Mouse (Mus musculus): ENCODE results near the gene Myo1h. TPM values are rescaled to one million over a fixed set of nuclear protein-coding genes. Genes with fewer than 3 reads are reported as not detected.
A peak's percentile ranks its signal among the peaks of the same experiment; 100 is the strongest.

The Myo1h gene
- polyA plus RNA-seq, 1 experiment from 2014 or later = 3.8 TPM

DNA sequence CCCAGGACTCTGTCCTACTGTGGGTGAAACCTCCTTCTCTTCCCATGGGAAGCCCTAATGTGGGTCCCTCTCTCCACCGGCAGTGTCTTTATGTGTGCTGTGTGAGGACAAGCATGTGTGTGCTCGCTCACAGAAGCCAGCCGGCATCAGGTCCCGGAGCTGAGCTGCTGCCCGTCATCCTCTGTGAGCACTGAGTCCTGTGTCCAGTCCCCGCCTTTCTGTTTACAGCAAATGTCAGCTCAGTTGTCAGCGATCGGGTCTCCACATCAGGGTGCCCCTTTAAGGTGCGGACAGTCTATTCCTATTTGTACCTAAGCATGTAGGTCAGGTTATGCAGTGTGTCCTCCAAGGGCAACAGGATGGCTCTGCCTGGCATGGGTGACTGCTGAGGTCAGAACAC lies 84.6 kb downstream of the Myo1h start:
- TF ChIP-seq EP300 (optimal IDR thresholded peaks at IDR 0.05) = no peak
- TF ChIP-seq CTCF (IDR thresholded peaks at IDR 0.05; ENCODE audit: low read depth) = no peak
- no peak overlapping the region for H3K4me3 ChIP-seq (ENCODE audit: low read depth, low read length)
- 60% methylated on average over 9 of the region's 9 CpGs for WGBS
- peak overlapping the region; percentile 95 for H3K27ac ChIP-seq (replicated peaks)
- no peaks in the 10 kb centered on the region for H3K9me3 ChIP-seq (ENCODE audit: control insufficient read depth, low read length)
- peak overlapping the region; percentile 35; the same call in 1 of the 2 replicates for H3K9ac ChIP-seq (ENCODE audit: low read length)
- H3K36me3 ChIP-seq (ENCODE audit: control insufficient read depth, insufficient read depth, low read length) = peaks cover 16% of the 10 kb centered on the region
- no peak for ATAC-seq (ENCODE audit: low FRiP score, low TSS enrichment)
- peaks cover 40% of the 10 kb centered on the region for H3K4me1 ChIP-seq (replicated peaks; ENCODE audit: control insufficient read depth, insufficient read depth)
- no peak for DNase-seq (ENCODE audit: low spot score)
- H3K27me3 ChIP-seq (ENCODE audit: control insufficient read depth, insufficient read depth, low read length) = no peaks in the 10 kb centered on the region
- H3K4me2 ChIP-seq (replicated peaks; ENCODE audit: low read depth) = no peak overlapping the region

DNA sequence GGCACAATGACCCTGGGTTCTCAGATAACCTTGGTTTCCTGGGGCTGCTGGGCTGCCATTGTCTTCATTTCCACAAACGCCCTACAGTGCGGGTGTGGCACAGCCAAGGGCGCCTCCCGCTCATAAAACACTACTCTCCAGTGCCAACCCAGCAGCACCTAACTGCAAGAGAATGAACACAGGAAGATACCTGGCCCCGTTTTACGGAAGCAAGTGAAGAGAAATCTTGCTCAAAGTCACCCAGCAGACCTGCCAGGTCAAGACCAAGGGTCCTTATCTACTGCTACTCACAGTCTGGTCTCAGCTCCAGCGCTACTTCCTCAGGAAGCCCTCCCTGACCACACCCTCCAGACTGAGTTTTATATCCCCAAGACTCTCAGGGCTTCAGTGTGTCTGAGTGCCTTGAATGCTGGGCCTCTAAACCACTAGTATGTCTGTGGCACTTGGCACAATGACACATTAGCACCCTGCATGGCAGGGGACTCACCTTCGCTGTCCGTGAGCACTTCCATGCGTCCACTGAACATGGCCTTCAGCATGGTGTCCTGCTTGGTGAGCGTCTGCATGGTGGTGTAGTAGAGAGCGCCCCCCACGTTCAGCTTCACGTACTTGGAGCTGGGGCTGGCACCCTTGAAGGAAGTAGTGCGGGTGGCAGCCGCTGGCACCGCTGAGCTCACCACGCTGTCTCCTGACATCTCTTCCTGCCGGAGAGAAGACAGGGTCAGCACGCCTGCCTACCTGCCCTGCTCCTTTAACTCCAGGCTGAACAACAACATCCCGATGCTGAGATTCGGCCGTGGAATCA lies 85.6 kb downstream of the Myo1h start:
- Histone ChIP-seq H3K27ac (replicated peaks) (peak overlapping the region; percentile 95), H3K4me1 (replicated peaks; ENCODE audit: control insufficient read depth, insufficient read depth) (peaks cover 39% of the 10 kb centered on the region), H3K4me3 (ENCODE audit: low read depth, low read length) (no peak overlapping the region), H3K9ac (ENCODE audit: low read length) (0 out of 2 replicates have a peak overlapping the region, but pooled peaks have one; percentile 23), H3K9me3 (ENCODE audit: control insufficient read depth, low read length) (no peaks in the 10 kb centered on the region), H3K36me3 (ENCODE audit: control insufficient read depth, insufficient read depth, low read length) (peaks cover 13% of the 10 kb centered on the region), H3K27me3 (ENCODE audit: control insufficient read depth, insufficient read depth, low read length) (no peaks in the 10 kb centered on the region), H3K4me2 (replicated peaks; ENCODE audit: low read depth) (no peak overlapping the region; the same call in 1 of the 2 replicates)
- WGBS = 70% methylated on average over 23 of the region's 23 CpGs
- ATAC-seq (ENCODE audit: low FRiP score, low TSS enrichment) (no peak), DNase-seq (ENCODE audit: low spot score) (peak; percentile 46)
- TF ChIP-seq CTCF (IDR thresholded peaks at IDR 0.05; ENCODE audit: low read depth) (no peak), EP300 (optimal IDR thresholded peaks at IDR 0.05) (no peak)

- H3K27me3 ChIP-seq (ENCODE audit: control insufficient read depth, insufficient read depth, low read length) = no peaks in the 10 kb centered on the region
- H3K9me3 ChIP-seq (ENCODE audit: control insufficient read depth, low read length) = no peaks in the 10 kb centered on the region
- H3K9ac ChIP-seq (ENCODE audit: low read length) = peak overlapping the region; percentile 97
- peaks cover 13% of the 10 kb centered on the region for H3K36me3 ChIP-seq (ENCODE audit: control insufficient read depth, insufficient read depth, low read length)
- 32% methylated on average over 10 of the region's 10 CpGs for WGBS
- H3K4me3 ChIP-seq (ENCODE audit: low read depth, low read length) = peak overlapping the region; percentile 84
- ATAC-seq (ENCODE audit: low FRiP score, low TSS enrichment) (no peak), DNase-seq (ENCODE audit: low spot score) (peak; percentile 35)
- TF ChIP-seq CTCF (IDR thresholded peaks at IDR 0.05; ENCODE audit: low read depth) = no peak
- TF ChIP-seq EP300 (optimal IDR thresholded peaks at IDR 0.05) = no peak
- H3K4me2 ChIP-seq (replicated peaks; ENCODE audit: low read depth) = peak overlapping the region; percentile 83
- peaks cover 15% of the 10 kb centered on the region for H3K4me1 ChIP-seq (replicated peaks; ENCODE audit: control insufficient read depth, insufficient read depth)
- H3K27ac ChIP-seq (replicated peaks) = peak overlapping the region; percentile 94
These were observed 89.4 kb downstream of the Myo1h start for GRCm38 (mm10) chr5:114378177-114378920.

- no peaks in the 10 kb centered on the region for H3K9me3 ChIP-seq (ENCODE audit: control insufficient read depth, low read length)
- H3K36me3 ChIP-seq (ENCODE audit: control insufficient read depth, insufficient read depth, low read length) = peaks cover 11% of the 10 kb centered on the region
- peak overlapping the region; percentile 83 for H3K4me2 ChIP-seq (replicated peaks; ENCODE audit: low read depth)
- TF ChIP-seq EP300 (optimal IDR thresholded peaks at IDR 0.05) = no peak
- TF ChIP-seq CTCF (IDR thresholded peaks at IDR 0.05; ENCODE audit: low read depth) = no peak
- ATAC-seq (ENCODE audit: low FRiP score, low TSS enrichment) (no peak), DNase-seq (ENCODE audit: low spot score) (no peak)
- H3K4me3 ChIP-seq (ENCODE audit: low read depth, low read length) = peak overlapping the region; percentile 84
- peak overlapping the region; percentile 97 for H3K9ac ChIP-seq (ENCODE audit: low read length)
- peaks cover 14% of the 10 kb centered on the region for H3K4me1 ChIP-seq (replicated peaks; ENCODE audit: control insufficient read depth, insufficient read depth)
- H3K27ac ChIP-seq (replicated peaks) = peak overlapping the region; percentile 94
- H3K27me3 ChIP-seq (ENCODE audit: control insufficient read depth, insufficient read depth, low read length) = no peaks in the 10 kb centered on the region
- 23% methylated on average over 6 of the region's 6 CpGs for WGBS
These were observed 90.0 kb downstream of the Myo1h start for GRCm38 (mm10) chr5:114378936-114379335.

DNA sequence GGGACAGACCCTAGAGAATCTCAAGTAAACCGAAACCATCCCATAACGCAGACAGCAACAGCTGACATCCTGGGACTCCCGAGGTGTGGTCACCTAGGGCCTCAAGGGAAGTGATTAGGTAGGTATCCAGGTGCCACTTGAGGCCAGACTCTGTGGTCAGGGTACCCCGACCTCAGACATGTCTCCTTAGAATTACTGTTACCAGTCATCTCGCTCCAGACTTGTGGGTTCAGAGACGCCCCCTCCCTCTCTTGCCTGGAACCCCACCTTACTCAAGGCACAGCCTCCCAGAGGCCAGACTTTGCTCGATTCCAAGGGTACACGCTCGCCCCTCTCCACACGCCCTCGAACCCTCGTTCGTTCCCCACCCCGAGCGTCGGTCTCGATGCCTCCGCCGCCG lies 90.8 kb downstream of the Myo1h start:
- Histone ChIP-seq H3K36me3 (ENCODE audit: control insufficient read depth, insufficient read depth, low read length) (peaks cover 8% of the 10 kb centered on the region), H3K4me1 (replicated peaks; ENCODE audit: control insufficient read depth, insufficient read depth) (peaks cover 10% of the 10 kb centered on the region), H3K27ac (replicated peaks) (peak overlapping the region; percentile 94), H3K4me2 (replicated peaks; ENCODE audit: low read depth) (peak overlapping the region; percentile 83), H3K9me3 (ENCODE audit: control insufficient read depth, low read length) (no peaks in the 10 kb centered on the region), H3K4me3 (ENCODE audit: low read depth, low read length) (peak overlapping the region; percentile 84), H3K27me3 (ENCODE audit: control insufficient read depth, insufficient read depth, low read length) (no peaks in the 10 kb centered on the region), H3K9ac (ENCODE audit: low read length) (peak overlapping the region; percentile 97)
- DNase-seq (ENCODE audit: low spot score) = peak; percentile 47
- WGBS = under 1% methylated on average over 20 of the region's 20 CpGs
- ATAC-seq (ENCODE audit: low FRiP score, low TSS enrichment) = peak; percentile 2; the same call in 1 of the 2 replicates
- TF ChIP-seq EP300 (optimal IDR thresholded peaks at IDR 0.05) (no peak), CTCF (IDR thresholded peaks at IDR 0.05; ENCODE audit: low read depth) (no peak)
